Mouse (Mus musculus): ENCODE measurements at regions not wholly inside any gene's neighbourhood (a gene's known extent, or its start where the extent isn't known, plus 50 kb on each side); places are given as distances from the start of the nearest gene placed in this dataset.

- no peak for DNase-seq
Measured at GRCm38 (mm10) chr6:148539207-148539960, 95.2 kb upstream of the Tmtc1 start.

GRCm38 (mm10) chr6:148534364-148534763 lies 90.2 kb upstream of the Tmtc1 start:
- DNase-seq = no peak

GRCm38 (mm10) chr6:148531068-148531467 lies 86.9 kb upstream of the Tmtc1 start:
- no peak for DNase-seq

- no peak for DNase-seq
Measured at GRCm38 (mm10) chr6:148528611-148529010, 84.4 kb upstream of the Tmtc1 start.

- no peak for DNase-seq
Measured at GRCm38 (mm10) chr6:148522893-148523292, 78.7 kb upstream of the Tmtc1 start.

GRCm38 (mm10) chr6:148517536-148518245 lies 73.5 kb upstream of the Tmtc1 start:
- no peak for DNase-seq

- DNase-seq = no peak
Measured at GRCm38 (mm10) chr6:148516654-148517053, 72.5 kb upstream of the Tmtc1 start.

- no peak for DNase-seq
Measured at GRCm38 (mm10) chr6:148515105-148515504, 70.9 kb upstream of the Tmtc1 start.

GRCm38 (mm10) chr6:148514645-148515044 lies 70.5 kb upstream of the Tmtc1 start:
- no peak for DNase-seq

GRCm38 (mm10) chr6:148514124-148514523 lies 69.9 kb upstream of the Tmtc1 start:
- DNase-seq = no peak

- DNase-seq = no peak
Measured at GRCm38 (mm10) chr6:148513134-148513533, 68.9 kb upstream of the Tmtc1 start.

GRCm38 (mm10) chr6:148505325-148505724 lies 61.1 kb upstream of the Tmtc1 start:
- DNase-seq = no peak

GRCm38 (mm10) chr6:148500251-148501179 lies 56.3 kb upstream of the Tmtc1 start:
- DNase-seq = no peak
